Mouse (Mus musculus): Measurements from ENCODE around the gene Phospho1.

The Phospho1 gene

GRCm38 (mm10) chr11:95824071-95824876 lies at the start of gene Phospho1:
TSS of gene Phospho1 (plus strand) at chr11:95824499.
- peak; percentile 77 for DNase-seq (ENCODE audit: low spot score)

- DNase-seq (ENCODE audit: low spot score): no peak
These were observed 46.7 kb upstream of the Phospho1 start for GRCm38 (mm10) chr11:95777323-95778297.

GRCm38 (mm10) chr11:95778831-95779251 lies 45.5 kb upstream of the Phospho1 start:
- DNase-seq (ENCODE audit: low spot score): no peak

GRCm38 (mm10) chr11:95779366-95779765 lies 44.9 kb upstream of the Phospho1 start:
- no peak for DNase-seq (ENCODE audit: low spot score)

- no peak for DNase-seq (ENCODE audit: low spot score)
These were observed 43.8 kb upstream of the Phospho1 start for GRCm38 (mm10) chr11:95780480-95780879.

GRCm38 (mm10) chr11:95781557-95781956 lies 42.7 kb upstream of the Phospho1 start:
- DNase-seq (ENCODE audit: low spot score): no peak

GRCm38 (mm10) chr11:95783457-95783856 lies 40.8 kb upstream of the Phospho1 start:
- DNase-seq (ENCODE audit: low spot score): no peak

GRCm38 (mm10) chr11:95783958-95784357 lies 40.3 kb upstream of the Phospho1 start:
- DNase-seq (ENCODE audit: low spot score): no peak

GRCm38 (mm10) chr11:95785675-95786074 lies 38.6 kb upstream of the Phospho1 start:
- DNase-seq (ENCODE audit: low spot score): no peak

- DNase-seq (ENCODE audit: low spot score): no peak
These were observed 37.8 kb upstream of the Phospho1 start for GRCm38 (mm10) chr11:95786511-95786910.

GRCm38 (mm10) chr11:95789451-95789891 lies 34.8 kb upstream of the Phospho1 start:
- no peak for DNase-seq (ENCODE audit: low spot score)

- DNase-seq (ENCODE audit: low spot score): no peak
These were observed 32.5 kb upstream of the Phospho1 start for GRCm38 (mm10) chr11:95791787-95792186.

GRCm38 (mm10) chr11:95792950-95793509 lies 31.3 kb upstream of the Phospho1 start:
- no peak for DNase-seq (ENCODE audit: low spot score)

GRCm38 (mm10) chr11:95794201-95794600 lies 30.1 kb upstream of the Phospho1 start:
- DNase-seq (ENCODE audit: low spot score): no peak

GRCm38 (mm10) chr11:95795582-95795981 lies 28.7 kb upstream of the Phospho1 start:
- no peak for DNase-seq (ENCODE audit: low spot score)

GRCm38 (mm10) chr11:95805010-95805409 lies 19.3 kb upstream of the Phospho1 start:
- DNase-seq (ENCODE audit: low spot score): no peak

GRCm38 (mm10) chr11:95805527-95805926 lies 18.8 kb upstream of the Phospho1 start:
- DNase-seq (ENCODE audit: low spot score): no peak

- no peak for DNase-seq (ENCODE audit: low spot score)
These were observed 16.4 kb upstream of the Phospho1 start for GRCm38 (mm10) chr11:95807884-95808283.

- no peak for DNase-seq (ENCODE audit: low spot score)
These were observed 15.8 kb upstream of the Phospho1 start for GRCm38 (mm10) chr11:95808448-95809011.

GRCm38 (mm10) chr11:95809603-95810002 lies 14.7 kb upstream of the Phospho1 start:
- no peak for DNase-seq (ENCODE audit: low spot score)

GRCm38 (mm10) chr11:95810828-95811227 lies 13.5 kb upstream of the Phospho1 start:
- DNase-seq (ENCODE audit: low spot score): no peak

- no peak for DNase-seq (ENCODE audit: low spot score)
These were observed 12.6 kb upstream of the Phospho1 start for GRCm38 (mm10) chr11:95811741-95812140.

All from ovary, postnatal 10 days (tissue).